Mouse (Mus musculus) heart, postnatal 0 days (tissue): ENCODE data around the gene Col28a1.

Experiments used
- CTCF ChIP-seq: IDR thresholded peaks from 2 replicates; pipeline ENCODE4 v1.5.1; 2016; ENCODE audit warnings: antibody characterized with exemption, control low read depth, low read depth
- EP300 ChIP-seq: IDR thresholded peaks from 2 replicates; pipeline ENCODE4 v1.6.1; 2016; ENCODE audit warnings: antibody characterized with exemption, low read depth

DNA sequence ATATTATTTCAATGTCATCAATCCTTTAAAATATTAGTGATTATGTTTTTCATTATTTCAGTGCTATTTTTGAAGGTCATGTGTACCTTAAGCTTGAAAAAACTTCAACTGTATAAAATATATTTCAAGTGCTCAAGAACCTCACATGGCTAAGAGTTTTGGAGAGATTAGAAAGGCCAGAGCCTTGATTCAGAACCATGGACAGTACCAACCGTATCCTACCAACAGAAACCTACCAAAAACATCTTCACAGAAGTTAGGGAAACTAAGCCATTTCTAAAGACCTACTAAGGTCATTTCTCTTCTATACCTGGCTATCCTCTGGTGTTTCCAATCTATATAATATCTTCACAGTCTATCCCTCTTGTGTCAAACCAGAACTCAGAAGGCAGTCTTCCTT, 50.5 kb downstream of the Col28a1 start:
- no peak for TF ChIP-seq CTCF
- no peak for TF ChIP-seq EP300
